Mouse (Mus musculus): ENCODE results near the gene Psmc3.

The Psmc3 gene

DNA sequence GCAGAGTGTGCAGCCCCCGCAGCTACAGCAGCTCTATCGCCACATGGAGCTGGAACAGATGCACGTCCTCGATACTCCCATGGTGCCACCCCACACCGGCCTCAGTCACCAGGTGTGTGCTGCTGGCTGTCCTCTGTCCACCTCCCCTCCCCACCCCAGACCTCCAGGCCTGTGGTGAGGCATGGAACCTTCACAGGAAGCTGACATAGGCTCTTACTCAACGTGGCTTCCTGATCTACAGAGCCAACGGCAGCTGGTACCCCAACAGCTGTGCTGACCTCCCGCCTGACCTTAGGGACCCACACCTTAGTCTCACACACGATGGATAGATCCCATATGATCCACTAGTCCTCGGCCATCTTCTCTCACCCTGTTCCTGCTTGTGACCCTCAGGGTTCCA lies 59.5 kb downstream of the Psmc3 start:
- DNase-seq (ENCODE audit: low read depth, low spot score) = no peak

DNA sequence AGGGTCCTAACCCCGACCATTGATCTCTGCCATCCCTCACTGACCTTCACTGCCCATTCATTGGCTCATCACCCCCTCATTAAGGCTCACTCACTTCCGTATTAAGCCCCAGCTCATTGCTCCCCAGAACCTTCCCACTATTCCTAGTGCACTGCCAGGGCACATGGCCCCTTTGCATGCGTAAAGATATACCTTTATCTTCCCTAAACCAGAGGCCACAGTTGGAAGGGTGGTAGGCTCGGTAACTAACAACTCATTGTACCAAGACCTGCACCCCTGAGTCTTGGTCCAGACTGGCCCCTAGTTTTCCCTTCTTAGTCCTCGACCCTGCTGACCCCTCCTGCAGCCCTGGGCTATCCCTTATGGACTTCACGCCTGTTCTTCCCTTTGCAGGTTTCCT lies 60.0 kb downstream of the Psmc3 start:
- no peak for DNase-seq (ENCODE audit: low read depth, low spot score)

DNA sequence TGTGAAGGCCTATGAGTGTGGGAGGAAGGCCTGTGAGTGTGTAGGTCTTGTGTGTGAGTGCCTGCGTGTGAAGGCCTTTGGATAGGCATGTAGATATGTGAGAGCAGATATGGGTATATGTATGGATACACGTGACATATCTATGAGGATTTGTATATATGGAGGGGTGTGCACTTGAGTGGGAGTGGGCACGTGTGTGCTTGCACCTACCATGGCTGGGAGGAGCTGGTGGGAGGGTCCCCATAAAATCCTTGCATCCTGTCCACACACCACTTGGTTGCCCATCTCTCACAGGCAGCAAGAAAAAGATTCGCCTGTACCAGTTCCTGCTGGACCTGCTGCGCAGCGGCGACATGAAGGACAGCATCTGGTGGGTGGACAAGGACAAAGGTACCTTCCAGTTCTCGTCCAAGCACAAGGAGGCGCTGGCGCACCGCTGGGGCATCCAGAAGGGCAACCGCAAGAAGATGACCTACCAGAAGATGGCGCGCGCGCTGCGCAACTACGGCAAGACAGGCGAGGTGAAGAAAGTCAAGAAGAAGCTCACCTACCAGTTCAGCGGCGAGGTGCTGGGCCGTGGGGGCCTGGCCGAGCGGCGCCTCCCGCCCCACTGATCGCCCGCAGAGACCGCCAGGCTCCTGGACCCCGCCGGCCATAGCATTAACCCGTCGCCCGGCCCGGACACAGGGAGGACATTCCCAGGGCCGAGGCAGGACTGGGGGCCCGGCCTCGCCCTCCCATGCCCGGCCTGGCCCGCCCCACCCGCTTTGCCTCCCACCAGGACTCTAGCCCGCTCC lies 61.2 kb downstream of the Psmc3 start:
- peak; percentile 71 for DNase-seq (ENCODE audit: low read depth, low spot score)

DNA sequence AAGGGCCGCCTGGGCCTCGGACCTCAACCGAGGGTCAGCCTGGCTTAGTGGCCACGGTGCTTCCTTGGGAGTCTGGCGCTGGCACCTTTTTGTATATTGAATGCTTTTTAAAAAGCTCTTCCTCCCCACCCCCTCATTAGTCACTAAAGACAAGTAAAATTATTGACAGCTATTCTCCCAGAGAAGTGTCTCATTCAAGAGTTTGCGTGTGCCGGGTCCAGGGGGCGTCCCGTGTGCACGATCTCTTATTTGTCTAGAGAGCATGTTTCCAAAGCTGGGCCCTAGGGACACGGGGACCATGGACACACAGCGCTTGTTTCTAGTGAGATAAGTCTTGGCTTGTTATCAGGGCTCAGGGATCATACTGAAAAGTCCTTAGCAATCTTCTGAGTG lies 61.8 kb downstream of the Psmc3 start:
- no peak for DNase-seq (ENCODE audit: low read depth, low spot score)
